Mouse (Mus musculus) lung, postnatal 4 days (tissue): ENCODE measurements at regions not wholly inside any gene's neighbourhood (a gene's known extent, or its start where the extent isn't known, plus 50 kb on each side); places are given as distances from the start of the nearest gene placed in this dataset.

Experiments used
- DNase-seq, 2 experiments: peaks; one replicate each; pipeline ENCODE4 v3.0.0; 2021

GRCm38 (mm10) chr12:32273474-32273873 lies 65.0 kb upstream of the Pik3cg start:
- no peak for DNase-seq

GRCm38 (mm10) chr12:32279861-32280260 lies 71.4 kb upstream of the Pik3cg start:
- no peak for DNase-seq

- DNase-seq = no peak
Observed at GRCm38 (mm10) chr12:32280309-32280708, 71.8 kb upstream of the Pik3cg start.

GRCm38 (mm10) chr12:32282371-32283163 lies 74.1 kb upstream of the Pik3cg start:
- DNase-seq = no peak

GRCm38 (mm10) chr12:32285039-32285438 lies 76.6 kb upstream of the Pik3cg start:
- no peak for DNase-seq

- DNase-seq = no peak
Observed at GRCm38 (mm10) chr12:32286652-32287051, 78.2 kb upstream of the Pik3cg start.

- no peak for DNase-seq
Observed at GRCm38 (mm10) chr12:32291145-32291544, 82.7 kb upstream of the Pik3cg start.

- DNase-seq = peak; percentile 63 to 69
Observed at GRCm38 (mm10) chr12:32291962-32292748, 83.7 kb upstream of the Pik3cg start.

GRCm38 (mm10) chr12:32292749-32293128 lies 84.3 kb upstream of the Pik3cg start:
- DNase-seq = peak; percentile 35 to 36

GRCm38 (mm10) chr12:32297431-32297830 lies 81.1 kb upstream of the Ccdc71l start:
- no peak for DNase-seq

GRCm38 (mm10) chr12:32299714-32300113 lies 78.8 kb upstream of the Ccdc71l start:
- DNase-seq = no peak

GRCm38 (mm10) chr12:32305736-32306135 lies 72.8 kb upstream of the Ccdc71l start:
- DNase-seq = no peak

GRCm38 (mm10) chr12:32306326-32306725 lies 72.2 kb upstream of the Ccdc71l start:
- peak in 1 of 2 experiments; percentile 18 for DNase-seq

GRCm38 (mm10) chr12:32307280-32308006 lies 71.1 kb upstream of the Ccdc71l start:
- no peak for DNase-seq

GRCm38 (mm10) chr12:32315099-32315783 lies 63.3 kb upstream of the Ccdc71l start:
- DNase-seq = no peak
